Mouse (Mus musculus) olfactory bulb, adult 2 months (tissue): ENCODE measurements around the gene Taf1c.

Source experiments
- CTCF ChIP-seq: fragments of 200-500 bp; IDR thresholded peaks from 2 replicates; pipeline ENCODE4 v1.5.1; 2012; ENCODE audit warnings: low read depth, mild to moderate bottlenecking, low read length, moderate library complexity; ENCODE audit not compliant: insufficient read depth
- POLR2A ChIP-seq: fragments of 200-500 bp; IDR thresholded peaks from 2 replicates; pipeline ENCODE4 v1.6.1; 2012; ENCODE audit warnings: mild to moderate bottlenecking, low read depth, low read length, moderate library complexity; ENCODE audit not compliant: insufficient read depth

DNA sequence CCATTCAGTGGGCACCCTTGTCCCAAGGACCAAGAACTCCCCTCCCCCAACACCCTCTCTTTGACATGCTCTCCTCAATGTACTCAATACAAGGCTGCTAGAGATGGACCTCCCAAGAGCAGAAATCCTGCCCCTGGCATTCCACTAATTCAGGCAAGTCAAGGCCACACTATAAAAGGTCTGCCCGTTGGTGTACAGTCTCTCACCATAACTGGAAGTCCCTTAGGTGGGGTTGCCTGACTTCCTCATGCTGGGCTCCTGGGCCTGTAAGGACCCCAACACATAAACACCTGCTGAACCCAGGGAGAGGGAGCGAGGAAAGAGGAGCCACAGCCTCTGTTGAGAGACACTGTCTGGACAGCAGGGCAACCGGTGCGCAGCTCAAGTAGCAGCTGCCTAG lies 1.3 kb downstream of the Taf1c start:
- TF ChIP-seq CTCF: no peak
- no peak for TF ChIP-seq POLR2A
